Mouse (Mus musculus) spleen, postnatal 14 days (tissue): ENCODE results near the gene 1700012B09Rik.

Source experiments
- DNase-seq, 2 experiments: peaks; one replicate each; pipeline ENCODE4 v3.0.0; 2021 to 2022; ENCODE audit warnings: low spot score in 2 of 2

1700012B09Rik gene

DNA sequence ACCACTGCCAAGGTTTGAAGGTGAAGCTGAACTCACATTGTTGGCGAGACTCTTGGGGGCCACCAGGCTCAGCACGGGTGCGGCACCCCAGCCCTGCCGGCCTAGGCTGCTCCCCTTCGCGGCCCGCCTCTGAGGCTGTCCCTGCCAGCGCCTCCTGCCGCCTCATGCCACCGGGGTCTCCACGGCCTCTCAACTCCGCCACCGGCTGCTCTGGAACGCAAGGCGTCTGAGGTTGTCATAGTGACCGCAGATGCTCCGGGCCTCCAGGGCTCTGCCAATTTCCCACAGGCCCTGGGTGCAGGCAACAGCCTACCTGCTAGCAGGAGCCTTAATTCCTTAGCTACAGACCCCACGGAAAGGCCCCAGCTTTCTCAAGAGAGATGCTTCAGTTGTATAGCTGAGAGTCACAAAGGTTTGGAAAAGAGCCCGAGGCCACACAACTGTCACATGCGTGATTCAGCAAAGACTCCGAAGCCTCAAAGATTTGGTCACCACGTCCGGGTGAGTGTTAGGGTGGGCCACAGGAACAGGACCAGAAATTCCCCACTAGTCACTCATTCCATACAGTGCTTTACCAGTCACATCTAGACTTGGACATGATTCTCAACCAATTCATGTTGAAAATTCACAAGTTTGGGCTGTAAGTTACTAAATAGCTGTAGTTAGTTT is at the start of gene 1700012B09Rik:
TSS of gene 1700012B09Rik (minus strand) at position 228 of the 669 bp plus-strand sequence.
- no peak for DNase-seq

DNA sequence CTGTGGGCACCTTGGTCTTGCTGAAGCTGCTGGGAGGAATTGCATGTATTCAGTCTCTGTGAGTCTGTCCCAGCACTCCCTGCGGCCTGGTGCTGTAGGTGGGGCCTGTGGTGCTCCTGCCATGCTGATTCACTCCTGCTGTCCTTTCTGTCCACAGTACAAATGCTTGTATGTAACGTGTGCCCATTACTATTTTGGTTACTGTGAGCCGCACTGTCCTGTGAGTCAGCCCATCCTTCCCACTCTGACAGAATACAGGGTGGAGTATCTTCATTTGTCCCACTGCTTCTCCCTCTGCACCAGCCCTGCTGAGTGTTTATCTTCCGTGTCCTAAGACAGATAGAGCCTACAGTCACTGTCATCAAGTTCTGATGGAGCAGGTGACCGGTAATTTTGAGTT is 39.3 kb upstream of the 1700012B09Rik start:
- DNase-seq = no peak

DNA sequence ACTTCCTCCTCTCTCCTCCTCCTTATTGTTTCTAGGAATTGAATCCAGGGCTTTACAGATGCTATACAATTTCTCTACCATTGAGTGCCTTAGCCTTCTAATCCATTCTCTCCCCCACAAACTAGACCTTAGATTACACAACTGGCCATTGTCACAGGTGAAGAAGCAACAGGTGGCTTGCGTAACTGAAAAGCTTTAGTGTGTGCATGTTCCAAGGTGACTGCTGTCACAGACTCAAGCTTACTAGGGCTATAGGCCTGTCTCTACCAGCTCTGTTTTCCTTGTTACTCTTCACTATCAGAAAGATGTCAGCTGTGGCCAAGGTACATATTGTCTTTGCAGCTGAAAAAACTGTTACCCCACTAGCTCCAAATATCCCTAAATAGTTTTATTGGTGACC is 36.0 kb upstream of the 1700012B09Rik start:
- DNase-seq = no peak

DNA sequence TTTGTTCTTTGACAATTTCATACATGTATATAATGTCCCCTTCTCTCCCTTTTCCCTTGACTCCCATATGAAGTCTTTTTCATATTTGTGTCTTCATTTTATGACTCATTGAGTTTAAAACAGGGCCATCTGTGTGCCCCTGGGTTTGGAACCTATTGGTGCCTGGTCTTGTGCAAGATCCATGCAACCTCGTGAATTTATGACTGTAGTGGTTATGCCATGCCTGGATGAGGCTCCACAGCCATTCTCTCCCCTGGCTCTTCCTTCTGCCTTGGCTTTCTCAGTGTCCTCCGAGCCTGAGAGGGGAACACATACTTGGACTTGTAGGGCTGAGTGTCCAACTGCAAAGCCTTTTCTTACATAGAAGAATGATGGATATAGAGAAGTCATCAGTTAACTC is 34.9 kb upstream of the 1700012B09Rik start:
- DNase-seq = no peak

DNA sequence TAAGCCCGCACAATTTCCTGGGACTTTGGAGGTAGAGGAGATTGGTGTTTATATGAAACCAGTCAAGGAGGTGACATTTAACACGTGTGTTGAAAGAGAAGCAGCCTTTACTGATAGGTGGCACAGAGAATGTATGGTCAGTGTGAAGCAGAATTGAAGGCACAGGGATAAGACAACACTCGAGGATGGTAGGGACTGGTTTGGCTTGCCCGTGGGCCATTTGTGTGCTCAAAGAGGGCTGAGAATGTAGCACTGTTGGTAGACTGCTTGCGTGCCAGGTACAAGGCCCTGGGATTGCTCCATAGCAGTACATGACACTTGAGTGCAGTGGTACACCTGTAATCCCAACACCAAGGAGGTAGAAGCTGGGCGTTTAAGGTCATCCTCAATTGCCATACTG is 16.5 kb upstream of the 1700012B09Rik start:
- no peak for DNase-seq

DNA sequence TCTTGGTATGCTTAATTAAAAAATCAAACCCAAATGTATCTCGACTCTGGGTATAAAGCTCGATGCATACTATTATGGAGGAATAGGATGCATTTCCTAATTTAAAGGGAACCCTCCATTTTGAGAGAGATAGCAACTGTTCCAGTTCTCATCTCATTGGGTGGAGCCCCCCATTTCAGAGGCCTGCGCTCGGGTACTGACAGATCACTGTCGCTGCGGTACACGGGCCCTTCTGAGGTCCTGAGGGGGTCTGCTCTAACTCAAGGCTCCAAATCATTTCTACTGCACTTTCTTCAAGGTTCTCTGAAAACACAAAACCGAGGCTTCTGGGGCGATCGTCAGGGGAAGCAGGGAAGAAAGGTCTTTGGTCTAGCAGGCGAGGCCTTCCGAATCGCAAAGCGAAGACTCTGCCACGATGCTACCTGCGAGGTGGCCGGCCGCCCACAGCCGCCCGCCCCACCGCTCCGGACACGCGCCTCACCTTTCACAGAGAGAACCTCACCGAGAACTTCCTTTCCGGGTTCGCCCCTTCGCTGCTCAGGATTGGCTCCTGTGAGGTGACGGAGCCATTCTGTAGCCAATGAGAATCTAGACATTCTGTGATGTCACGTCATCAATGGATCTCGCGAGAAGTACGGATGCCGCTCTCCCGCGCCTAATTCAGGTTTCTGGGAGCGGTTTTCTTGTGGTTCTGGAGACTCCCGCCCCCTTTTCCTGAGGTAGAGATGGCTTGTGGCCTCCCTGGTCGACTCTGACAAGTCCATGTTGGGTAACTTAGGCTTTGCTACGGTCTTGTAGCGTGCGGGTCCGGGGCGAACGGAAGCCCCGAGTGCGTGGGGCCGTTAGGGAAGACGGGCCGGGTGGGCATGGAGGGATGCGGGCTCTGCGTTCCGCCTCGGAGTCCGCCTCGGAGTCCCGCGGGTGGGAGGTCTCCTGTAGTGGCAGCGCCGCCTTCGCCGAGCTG is 13.5 kb upstream of the 1700012B09Rik start, which contains the start of the genes Mre11a and Ankrd49:
TSS of gene Mre11a (plus strand) at position 616 of the 964 bp plus-strand sequence.
TSS of gene Ankrd49 (minus strand) at position 818 of the 964 bp plus-strand sequence.
- peak; percentile 77 to 87 for DNase-seq

DNA sequence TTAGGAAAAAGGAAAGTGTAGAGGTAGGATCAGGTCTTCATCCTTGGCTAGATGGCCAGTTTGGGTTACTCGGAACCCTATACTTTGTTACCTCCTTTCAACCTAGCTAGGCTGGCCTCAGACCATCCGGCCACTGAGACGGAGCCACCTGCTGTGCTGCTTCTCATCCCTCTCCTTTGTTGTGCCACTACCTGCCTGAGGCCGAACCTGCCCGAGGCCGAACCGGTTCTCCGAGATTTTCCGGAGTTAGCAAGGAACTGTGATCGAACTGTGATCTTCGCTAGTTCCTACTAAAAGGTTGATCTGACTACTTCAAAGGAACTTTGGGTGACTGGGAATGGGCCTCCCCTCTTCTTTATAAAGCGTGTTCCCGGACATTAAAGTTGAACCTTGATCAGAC is 7.5 kb upstream of the 1700012B09Rik start:
- DNase-seq = no peak

DNA sequence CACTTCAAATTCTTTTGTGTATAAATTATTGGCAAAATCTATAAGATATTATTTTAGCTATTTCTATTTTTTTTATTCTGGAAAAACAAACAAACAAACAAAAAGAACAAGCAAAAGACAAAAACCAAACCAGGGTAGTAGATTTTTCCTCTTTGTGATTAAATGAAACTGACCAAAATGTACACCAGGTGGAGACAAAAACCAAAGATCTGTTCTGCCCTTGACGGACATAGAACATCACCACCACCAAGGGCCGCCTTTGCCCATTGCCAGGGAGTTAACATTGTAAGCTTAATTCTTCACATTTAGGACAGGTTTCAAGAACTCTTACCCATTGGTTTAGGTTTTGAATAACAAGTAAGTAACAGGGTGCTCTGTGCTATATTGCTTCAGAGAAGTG is 3.0 kb upstream of the 1700012B09Rik start:
- no peak for DNase-seq

DNA sequence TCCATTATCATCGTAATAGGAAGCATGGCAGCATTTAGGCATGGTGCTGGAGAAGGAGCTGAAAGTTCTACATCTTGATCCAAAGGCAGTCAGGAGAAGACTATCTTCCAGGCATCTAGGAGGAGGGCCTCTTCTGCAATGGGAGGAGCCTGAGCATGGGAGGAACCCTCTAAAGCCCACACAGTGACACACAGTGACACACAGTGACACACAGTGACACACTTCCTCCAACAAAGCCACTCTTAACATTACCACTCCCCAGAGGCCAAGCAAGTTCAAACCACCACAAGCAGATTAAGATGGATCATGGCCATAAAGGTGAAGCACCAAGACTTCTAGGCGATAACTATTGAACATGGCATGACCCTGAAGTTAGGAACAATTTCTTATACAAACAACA is 1.2 kb upstream of the 1700012B09Rik start:
- DNase-seq = no peak

DNA sequence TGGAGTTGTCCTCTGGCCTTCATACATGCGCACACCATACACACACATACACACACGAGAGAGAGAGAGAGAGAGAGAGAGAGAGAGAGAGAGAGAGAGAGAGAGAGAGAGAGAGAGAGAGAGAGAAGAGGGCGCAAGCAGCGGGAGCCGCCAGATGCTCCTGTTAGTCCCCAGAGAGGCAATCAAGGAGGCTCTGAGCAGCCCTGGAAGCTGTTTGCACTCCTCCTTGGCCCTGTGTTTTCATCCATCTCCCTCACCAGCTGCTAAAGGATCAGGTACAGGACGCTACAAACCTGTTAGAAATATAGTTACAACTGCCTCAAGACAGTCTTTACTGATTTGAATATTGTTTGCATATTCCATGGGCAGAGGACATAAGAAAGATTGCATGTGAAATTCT is 1.0 kb downstream of the 1700012B09Rik start:
- no peak for DNase-seq

DNA sequence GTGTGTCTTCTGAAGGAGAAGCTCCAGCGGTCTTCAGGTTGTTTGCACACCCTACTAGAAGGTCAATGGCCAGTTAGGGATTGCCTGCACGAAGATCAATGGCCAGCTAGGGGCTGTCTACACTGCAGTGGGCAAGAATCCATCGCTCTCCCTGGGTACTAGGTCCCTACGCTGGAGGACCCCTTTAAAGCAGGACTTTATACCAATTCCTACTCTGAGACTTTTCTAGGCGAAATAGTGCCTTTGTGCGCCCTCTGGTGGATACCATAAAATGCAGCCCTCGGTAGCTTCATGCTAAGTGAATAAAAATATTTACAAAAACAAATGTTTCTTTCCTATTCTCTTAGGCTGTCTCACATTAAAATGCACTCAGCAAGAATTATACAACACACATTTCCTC is 6.1 kb downstream of the 1700012B09Rik start:
- no peak for DNase-seq

DNA sequence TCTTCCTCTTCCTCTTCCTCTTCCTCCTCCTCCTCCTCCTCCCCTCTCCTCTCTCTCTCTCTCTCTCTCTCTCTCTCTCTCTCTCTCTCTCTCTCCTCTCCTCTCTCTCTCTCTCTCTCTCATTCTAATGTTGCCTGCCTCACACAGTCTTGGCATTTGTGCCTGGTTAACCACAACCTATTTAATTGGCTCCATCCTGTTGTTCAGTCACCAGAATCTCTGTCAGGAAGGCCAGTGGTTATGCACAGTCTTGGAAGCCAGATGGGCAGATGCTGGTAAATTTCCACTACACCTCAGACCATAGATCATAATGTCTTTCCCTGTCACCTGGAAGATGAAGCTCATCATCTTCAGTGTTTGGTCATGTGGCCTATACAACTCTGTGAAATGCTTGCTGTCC is 11.6 kb downstream of the 1700012B09Rik start:
- DNase-seq = no peak

DNA sequence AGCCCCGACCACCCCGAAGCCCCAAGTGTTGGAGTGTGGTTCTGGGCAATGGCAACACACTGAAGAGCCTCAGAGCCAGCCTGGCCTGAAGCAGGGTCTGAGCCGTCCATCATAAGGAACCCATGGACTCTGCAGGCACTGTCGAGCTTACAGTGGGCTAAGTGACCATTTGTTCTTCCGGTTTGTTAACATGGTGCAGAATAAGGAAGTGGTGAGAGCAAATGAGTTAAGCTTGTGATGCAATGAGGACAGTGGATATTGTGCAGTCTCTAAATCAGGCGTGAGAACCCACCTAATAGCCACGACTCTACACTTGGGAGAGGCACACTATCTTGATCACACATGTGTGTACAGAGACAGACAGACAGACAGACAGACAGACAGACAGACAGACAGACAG is 12.2 kb downstream of the 1700012B09Rik start:
- DNase-seq = no peak

DNA sequence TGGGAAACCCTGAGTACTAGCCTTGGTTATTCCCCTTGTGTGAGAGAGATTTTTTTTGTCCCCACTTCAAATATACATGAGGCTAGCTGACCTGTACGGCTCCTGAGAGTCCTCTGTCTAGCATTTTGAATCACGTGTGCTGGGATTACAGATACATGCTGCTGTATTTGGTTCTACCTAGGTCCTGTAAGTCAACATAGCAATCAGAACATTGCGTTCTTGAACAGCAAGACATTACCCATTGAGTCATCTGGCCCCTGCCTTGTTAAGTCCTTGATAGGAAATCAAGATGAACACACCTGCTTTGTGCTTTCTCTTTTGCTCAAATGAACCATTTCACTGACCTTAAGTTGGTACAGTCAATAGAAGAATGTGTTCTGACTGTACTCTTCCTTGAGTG is 16.4 kb downstream of the 1700012B09Rik start:
- DNase-seq = no peak

DNA sequence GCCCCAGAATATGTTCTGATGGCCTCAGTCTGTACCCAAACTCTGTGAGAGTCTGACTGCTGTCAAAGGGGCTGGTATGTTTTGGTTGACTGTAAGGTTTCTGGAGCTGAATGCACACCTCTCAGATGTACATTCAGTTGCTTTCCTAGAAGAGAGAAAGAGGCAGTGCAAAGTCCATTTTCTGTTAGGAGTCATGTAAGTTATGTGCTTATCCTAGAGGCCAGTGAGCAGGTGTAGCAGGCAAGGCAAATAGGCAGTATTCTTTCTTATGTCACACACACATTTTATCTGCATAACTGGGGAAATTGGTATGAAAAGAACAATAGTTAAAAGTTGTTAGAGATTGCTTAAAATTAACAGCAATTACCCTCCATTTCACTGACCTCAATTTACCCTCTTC is 16.9 kb downstream of the 1700012B09Rik start:
- no peak for DNase-seq

DNA sequence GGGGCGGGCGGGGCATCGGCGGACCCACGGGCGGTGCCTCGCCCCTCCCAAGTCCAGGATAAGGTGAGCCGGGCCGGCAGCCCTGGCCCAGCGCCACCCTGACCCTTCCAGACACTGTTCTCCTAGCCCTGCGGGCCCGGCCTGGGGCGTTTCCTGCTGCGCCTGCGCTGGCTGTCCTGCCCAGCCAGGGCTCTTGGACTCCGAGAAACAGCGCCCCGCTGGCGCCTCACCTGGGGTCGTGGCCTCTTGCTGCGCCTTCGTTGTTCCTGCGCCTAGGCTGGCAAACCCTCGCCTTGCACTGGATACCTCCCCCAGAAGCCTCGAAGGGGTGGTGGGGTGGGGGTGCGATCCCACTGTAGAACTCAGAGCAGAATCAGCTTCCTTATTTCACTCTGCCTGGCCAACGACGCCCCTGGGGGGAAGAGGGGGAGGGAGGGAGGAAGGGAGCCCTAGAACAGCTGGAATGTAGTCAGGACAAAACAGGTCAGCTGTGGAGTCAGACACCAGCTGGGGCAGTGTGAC is 18.8 kb downstream of the 1700012B09Rik start, which contains the start of gene Fut4:
TSS of gene Fut4 (minus strand) at position 393 of the 522 bp plus-strand sequence.
- DNase-seq = peak in 1 of 2 experiments; percentile 11

DNA sequence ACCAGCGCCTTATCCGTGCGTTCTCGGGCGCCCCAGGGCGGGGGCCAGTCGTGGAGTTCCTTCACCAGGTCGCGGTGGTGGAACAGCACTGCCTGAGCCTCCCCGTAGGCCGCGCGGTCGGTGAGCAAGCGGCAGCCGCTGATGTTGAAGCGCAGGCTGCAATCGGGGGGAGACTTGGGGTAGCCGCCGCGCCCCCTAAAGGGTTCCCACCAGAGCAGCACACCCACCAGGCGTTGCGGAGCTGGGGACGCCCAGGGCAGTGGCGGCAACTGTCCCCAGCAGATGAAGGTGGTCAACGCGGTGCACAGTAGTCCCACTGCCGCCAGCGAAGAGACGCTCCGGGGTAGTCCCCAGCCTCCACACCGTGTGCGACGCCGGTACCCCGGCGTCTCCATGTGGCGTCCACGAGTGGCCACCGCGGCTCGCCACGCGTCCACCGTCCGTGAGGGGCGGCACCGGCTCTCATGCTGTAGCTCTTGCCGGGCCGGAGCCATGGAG is 19.3 kb downstream of the 1700012B09Rik start:
- DNase-seq = no peak

DNA sequence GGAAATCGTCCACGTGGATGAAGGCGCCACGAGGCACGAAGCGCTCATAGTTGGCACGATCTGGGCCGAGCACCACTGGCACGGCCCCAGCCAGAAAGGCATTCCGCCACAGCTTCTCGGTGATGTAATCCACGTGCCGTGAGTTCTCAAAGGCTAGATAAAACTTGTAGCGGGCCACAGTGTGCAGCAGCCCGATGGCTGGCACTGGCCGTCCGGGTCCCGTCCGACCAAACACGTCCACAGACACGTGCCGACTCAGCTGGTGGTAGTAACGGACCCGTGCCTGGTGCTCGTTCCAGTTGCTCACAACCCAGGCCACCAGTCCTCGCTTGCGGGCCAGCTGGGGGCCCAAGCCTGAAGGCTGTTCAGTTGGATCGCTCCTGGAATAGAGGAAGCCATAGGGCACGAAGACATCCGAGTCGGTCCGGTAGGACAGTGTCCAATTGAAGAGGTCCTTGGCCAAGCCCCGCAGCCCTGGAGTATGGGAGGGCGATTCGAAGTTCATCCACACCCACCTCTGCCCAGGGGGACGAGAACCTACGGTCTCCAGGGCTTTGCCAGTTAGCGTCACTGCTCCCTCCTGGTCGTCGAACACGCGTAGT is 19.8 kb downstream of the 1700012B09Rik start:
- no peak for DNase-seq

DNA sequence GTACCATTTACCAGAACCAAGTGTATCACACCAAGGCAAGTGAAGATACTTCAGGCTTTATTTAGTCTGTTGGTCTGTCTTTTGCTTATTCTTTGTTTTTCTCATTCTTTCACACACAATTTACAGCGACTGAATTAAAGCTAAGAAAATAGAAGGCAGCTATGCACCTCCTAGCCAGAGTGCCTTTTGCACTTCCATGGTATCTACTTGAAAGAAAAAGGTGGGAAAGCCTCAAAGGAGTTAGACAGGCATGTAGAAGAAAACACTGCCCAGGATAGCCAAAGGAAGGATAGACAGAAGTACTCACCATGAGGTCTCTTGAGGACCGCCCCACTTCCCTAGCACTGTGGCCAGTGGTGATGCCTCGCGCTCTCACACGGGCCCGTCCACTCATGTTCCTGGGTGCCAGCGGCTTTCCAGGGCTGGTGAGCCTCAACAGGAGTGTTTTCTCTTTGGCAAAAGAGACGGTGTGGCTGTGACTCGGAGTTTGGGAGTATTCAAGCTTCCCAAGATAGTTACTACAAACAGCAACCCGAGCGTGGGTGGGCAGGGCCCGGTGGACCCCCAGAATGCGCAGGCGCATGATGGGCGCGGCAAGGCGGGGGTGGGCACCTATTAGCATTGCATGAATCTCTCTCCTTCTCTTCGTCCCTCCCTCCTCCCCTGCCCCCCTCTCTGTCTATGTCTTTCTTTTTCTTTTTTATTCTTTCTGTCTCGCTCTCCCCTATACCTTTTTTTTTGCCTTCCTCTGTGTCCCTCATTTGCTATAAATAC is 30.5 kb downstream of the 1700012B09Rik start, which contains the start of gene Piwil4:
TSS of gene Piwil4 (minus strand) at position 583 of the 774 bp plus-strand sequence.
- DNase-seq = no peak

DNA sequence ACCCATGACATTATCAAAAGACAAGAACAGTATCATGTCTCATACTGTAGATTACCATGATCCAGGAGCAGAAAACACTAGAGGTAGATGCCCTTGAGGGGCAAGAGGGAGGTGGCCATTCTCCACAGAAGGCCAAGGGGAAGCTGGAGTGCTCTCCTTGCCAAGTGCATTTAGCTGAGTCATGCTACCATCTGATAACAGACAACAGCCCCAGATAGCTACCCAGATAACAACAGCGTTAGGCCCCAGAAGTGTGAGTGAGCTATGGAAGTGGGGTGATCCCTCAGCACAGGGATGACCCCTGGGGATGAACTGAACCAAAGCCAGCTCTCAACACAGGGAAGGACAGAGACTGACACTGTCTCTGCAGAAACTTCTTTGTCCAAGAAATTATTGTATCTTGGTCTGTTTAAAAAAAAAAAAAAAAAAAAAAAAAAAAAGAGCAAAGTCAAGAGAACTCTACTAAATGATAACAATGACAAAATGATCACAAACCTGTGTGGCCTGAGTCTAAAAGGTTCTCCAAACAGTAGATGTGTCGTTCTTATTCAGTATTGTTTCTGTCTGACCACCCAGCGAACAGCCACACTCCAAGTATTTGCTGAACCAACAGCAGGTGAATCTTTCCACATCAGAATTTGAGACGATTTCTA is 31.2 kb downstream of the 1700012B09Rik start:
- DNase-seq = no peak
